Mouse (Mus musculus) heart, adult 8-10 months (tissue): ENCODE measurements around the gene Fbxo9. TPM values are rescaled to one million over a fixed set of nuclear protein-coding genes. Genes with fewer than 3 reads are reported as not detected.
"Not testable (repeated sequence)": the region's sequence is repeated elsewhere in the genome, so short reads cannot be mapped to it uniquely, and the experiment has no call there.

Source experiments
- DNase-seq: peaks from one replicate; pipeline ENCODE4 v3.0.0; 2022; ENCODE audit warnings: low spot score
- total RNA-seq, 4 experiments: library from RNA; stranded (reverse); gene quantifications; 2 replicates each; pipeline ENCODE4 v1.2.4; 2022

The Fbxo9 gene
- total RNA-seq: 10 to 100 TPM; 30.9 to 50.6 (median 45.5) TPM

DNA sequence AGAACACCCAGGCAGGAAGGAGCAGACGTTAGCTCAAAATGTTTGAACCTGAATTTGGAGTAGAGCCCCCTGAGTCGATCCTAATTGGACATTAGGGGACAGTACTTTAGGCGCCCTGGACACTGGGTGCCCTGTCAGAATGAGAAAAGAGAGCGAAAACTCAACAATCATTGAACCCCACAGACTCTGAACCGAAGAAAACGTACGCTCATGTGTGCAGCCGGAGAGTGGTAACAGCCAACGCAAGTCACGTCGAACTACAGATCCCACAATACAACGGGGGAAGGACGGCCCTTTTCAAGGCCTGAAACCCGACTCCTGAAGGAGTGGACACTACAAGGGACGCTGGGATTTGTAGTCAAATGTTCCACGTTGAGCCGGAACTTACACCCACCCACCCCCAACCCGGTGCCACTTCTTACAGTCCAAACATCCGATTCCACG lies at the start of gene Fbxo9, which contains the start of gene Ick:
Gene Fbxo9 (minus strand): TSS at position 270 of the 444 bp plus-strand sequence.
Gene Ick (plus strand): TSS at position 397 of the 444 bp plus-strand sequence.
- DNase-seq: peak; percentile 94

DNA sequence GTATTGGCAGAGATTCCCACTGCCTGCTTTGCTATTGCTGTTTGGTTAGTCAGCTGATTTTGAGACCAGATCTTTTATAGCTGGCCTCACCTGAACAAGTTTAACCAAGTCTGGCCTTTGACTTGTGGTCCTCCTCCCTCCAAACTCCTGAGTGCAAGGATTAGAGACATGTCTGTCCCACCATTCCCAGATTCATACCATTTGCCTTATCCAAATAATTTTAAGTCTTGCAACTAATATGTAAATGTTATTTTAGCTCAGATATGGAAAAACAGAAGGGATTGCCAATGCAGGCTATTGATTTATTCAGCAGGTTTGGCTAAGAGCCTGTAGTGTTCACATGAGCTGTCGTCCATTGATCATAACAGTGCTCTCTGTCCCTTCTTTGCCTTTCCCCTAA lies 48.4 kb upstream of the Fbxo9 start:
- no peak for DNase-seq

DNA sequence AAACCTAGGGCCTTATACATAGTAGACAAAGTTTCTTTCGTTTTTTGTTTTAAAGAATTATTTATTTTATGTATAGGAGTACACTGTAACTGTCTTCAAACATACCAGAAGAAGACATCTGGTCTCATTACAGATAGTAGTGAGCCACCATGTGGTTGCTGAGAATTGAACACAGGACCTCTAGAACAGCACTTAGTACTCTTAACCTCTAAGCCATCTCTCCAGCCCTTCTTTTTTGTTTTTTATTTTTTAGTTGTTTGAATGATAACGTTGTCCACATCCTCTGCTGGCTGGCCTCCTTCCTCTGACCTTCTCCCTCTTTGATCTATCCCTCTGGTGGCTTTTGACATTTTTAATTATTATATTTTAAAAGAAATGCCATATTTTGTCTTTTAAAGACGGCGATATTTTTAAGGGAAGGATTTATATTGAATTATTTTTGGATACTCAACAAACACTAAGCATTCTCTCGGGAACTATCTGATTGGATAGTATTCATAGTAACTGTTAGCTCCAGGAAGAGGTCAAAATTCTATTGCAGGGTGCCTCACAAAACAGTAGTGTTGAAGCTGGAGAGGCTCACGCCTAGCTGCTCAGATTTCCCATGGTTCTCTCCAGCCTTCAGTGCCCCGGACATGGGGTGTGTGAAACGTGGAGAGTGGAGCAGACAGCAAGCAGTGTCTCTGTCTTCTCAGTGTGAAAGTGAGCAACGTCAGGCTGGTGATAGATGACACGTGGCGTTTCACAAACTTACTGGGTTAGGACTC lies 45.5 kb upstream of the Fbxo9 start:
- DNase-seq: peak; percentile 9

DNA sequence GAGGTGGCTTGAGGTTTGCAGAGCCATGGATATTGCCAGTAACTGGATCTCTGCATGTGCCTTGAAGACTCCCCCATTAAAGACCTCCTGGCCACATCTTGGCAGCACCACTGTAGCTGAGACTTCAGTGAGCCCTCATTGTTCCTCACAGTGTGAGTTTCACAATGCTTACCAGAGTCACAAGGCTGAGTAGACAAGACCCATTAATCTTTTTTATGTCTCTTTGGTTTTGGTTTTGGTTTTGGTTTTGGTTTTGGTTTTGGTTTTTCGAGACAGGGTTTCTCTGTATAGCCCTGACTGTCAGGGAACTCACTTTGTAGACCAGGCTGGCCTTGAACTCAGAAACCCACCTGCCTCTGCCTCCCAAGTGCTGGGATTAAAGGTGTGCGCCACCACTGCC lies 40.9 kb upstream of the Fbxo9 start:
- DNase-seq: not testable (repeated sequence)

DNA sequence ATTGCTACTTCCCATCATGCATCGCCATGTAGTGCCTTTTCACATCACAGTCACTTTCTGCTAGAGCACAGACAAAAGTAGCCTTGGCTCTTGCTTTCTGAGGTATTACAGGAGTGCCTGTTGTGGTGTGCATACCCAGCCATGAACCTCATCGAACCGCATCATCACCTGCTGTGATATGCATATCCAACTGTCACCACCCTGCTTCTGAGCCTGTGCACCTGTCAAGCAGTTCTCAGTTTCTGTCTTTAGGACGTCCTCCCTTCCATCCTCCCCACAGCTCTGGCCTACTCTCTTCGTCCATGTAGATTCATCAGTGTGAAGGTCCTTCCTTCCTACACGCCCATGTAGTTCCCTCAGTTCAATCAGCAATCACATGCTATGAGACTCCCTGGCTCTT lies 39.3 kb upstream of the Fbxo9 start:
- DNase-seq: no peak

DNA sequence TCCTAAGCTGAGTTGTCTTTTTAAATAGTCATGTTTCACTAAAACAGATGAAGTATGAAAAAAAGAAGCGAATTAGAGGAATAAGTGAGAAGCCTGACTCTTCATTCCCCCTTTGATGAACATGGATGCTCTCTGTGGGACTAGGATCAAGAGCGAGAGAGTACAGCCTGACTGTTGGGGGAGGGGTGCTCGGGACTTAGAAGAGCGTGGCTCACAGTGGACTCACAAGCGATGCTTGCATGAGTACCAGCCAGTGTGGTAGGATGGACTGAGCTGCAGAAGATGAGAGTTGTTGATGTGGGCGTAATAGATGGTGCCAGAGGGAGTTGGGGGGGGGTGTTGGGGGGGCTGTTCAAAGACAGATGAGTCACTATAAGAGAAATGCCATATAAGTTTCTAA lies 37.8 kb upstream of the Fbxo9 start:
- DNase-seq: no peak

DNA sequence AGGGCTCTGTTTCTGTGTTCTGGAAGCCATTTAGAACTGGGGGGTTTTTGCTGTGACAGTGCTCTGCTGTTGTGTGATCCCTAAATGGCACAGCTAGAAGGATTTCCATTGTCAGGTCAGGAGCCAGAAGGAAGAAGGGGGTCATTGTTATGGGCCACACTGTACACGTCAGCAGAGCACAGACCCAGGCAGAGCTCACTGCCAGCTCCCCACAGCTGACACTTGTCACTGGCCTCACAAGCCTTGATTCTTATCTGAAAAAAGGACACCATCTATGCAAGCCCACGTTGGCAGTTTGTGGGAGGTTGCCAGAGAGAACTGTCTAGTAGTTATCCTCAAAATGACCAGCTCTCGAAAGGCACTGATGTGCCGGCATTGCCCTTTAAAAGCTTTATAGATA lies 37.2 kb upstream of the Fbxo9 start:
- no peak for DNase-seq

DNA sequence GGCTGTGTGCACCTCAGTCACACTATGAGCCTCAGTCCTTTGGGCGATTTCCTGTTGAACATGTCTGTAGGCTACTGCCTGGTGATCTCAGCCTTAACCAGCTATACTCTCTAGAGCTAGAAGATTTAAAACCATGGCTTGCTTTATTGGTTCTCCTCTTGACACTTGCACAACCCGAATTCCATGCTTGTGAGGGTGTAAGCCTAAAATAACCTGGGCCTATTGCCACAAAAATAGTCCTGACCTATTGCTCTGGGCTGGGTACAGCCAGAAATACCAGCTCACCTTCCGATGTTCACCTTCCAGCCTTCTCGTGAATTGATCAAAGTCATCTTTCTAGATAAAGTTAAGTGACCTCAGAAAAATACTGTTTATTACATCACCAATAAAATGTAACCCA lies 30.6 kb upstream of the Fbxo9 start:
- peak; percentile 56 for DNase-seq

DNA sequence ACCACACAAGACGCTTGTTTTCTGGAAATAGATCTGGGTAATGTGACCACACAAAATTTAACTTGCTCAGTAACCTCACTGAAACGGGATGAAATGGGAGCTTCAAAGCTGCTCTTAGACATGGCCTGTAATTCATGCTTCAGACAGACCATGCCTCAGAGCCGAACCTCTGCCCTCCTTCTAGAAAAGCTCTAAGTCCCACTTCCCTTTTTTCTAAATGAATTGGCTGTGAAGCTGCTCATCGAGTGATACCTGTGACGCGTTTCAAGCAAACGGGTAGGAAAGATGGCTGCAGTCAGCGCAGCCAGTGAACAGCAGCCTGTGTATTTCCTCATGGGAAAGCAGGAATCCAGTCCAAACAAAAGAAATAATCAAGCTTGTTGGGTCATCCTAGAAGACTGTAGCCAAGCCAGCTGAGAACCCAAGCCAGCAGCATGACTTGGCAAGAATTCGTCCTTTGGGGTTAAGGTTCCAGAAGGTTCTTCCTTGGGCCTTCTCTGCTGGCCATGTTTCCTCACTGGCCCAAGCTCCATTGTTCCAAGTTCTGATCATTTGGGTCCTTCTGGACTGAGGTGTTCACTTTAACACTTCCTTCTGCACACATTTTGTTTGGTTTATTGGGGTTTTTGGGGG lies 29.3 kb upstream of the Fbxo9 start:
- DNase-seq: peak; percentile 55

DNA sequence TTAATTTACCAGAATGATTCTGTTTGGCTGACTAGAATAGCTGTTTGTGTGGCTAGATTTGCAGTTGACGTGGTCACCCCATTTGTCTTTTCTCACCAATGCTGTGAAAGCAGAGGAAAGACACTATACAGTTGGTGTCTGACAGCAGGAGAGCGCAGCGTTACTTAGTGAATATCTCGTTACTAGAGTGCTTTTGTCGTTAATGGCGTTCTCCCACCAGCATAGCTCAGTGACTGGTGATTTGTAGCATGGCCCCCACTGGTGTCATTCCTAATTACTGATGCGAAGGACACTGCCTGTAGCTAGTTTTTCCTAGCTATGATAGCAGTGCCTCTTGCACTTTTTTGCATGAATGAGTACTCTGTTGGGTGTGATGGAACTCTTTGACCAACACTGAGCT lies 26.8 kb upstream of the Fbxo9 start:
- no peak for DNase-seq

DNA sequence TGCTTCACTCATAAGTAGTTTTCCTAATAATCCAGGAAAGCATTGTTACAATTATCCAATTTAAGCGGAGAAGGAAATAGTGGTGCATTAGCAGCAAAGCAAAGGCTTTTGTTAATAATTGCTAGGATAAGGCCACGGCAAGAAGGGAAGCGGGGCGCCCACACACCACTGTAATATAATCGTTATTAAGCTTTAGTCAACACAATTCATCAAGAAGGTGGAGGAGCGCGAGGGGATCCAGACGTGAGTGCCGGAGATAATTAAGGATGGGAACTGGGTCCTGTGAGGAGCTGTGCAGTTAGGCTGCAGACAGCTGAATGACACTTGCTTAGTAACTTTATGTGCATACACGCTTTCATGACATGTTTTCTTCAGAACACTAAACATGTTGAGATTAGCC lies 17.8 kb upstream of the Fbxo9 start:
- no peak for DNase-seq

DNA sequence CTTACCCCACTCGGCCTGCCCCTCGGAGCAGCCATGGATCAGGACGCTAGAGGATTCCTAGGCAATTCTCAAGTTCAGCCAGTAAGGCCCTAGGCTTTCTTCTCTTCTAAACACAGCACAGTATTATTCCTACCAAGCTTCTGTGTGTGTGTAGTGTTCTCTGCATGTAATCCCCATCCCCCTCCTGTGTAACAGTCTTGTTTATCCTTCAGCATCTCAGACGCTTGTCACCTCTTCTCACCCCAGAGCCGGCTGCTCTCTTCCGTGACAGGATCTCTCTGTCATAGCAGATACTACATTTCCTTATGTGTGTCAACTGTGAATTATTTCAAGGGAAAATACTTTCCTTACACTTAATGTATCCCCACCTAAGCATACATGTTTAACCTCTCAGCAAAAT lies 17.1 kb upstream of the Fbxo9 start:
- no peak for DNase-seq

DNA sequence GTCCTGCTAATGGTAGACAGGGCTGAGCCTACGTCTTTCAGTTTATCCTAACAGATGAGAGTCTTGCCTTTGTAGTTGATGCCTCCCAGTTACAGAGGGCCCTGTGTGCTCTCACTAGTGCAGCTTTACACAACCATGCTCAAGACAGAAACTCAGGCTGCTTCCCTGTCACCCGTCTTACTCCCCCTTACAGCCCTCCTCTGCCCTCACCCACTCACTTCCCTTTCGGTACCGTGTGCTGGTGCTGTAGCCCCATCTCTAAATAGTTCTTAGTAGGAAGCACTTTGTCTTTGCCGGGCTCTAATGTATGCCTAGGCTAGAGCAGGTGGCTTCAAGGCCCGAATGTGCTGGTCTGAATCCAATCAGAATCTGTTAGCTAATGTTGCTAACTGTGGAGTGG lies 15.4 kb upstream of the Fbxo9 start:
- DNase-seq: no peak

DNA sequence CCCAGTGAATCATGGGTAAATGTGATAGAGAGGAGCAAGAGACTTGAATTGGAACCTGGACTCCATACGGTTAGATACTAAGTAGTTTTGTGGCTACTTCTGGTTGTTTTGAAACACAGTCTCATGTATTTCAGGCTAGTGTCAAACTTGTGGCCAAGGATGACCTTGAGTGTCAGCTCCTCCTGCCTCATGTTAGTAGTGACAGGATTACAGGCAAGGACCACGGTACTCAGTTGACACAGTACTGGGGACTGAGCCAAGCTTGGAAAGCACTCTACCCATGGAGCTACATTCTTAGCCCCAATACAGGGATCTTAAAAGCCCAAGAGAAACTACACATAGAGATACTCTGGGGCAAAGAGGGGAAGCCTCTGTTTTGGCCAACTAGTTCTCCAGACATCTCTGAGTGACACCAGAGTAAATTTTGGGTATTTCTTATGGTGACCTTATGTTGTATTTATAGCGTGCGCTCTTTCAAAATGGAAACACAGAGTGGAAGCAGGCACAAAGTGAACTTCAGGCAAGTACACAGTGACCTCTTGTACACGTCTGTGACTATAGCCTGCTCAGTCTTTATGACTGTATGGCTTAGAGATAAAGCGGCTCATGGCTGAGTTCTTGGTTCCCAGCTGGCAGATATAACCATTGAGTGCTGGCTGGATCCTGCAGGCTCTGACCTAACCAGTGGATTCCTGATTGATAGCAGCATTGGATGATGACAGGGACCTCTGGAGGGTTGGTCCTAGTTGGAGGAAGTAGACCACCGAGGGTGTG lies 14.3 kb upstream of the Fbxo9 start:
- DNase-seq: no peak

DNA sequence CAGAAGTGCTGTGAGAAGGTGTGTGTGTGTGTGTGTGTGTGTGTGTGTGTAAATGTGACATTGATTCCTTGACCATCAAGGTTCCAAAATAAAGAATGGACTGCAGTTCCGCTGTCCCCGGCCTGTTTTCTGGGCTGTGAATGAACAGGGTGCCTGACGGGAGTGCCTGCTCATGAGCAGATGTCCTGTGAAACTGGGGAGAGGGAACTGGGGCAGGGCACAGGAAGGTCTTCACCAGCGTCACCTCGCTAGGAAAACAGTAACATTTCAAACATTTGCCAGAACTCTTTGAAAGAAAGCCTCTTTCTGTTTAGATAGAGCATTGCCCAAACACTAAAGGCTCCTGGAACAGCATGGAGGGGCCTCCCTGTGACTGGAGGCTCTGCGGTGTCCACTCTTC lies 13.1 kb upstream of the Fbxo9 start:
- no peak for DNase-seq

DNA sequence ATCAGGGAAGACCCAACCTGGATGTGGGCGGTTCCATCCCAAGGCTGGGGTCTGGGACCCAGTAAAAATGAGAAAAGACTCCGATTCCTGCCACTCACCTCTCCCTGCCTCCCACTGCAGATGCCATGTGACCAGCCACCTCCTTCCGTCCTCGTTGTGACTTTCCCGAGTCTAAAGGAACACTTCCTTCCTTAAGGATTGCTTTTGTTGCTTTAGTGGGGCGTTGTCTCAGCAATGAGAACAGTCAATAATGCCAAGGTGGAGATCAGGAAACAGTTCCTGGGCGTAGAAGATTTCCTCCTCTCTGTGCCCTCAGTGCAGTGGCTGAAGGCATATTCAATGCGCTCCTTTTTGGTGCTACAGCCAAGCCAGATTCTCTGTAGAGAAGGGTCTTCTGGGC lies 12.5 kb upstream of the Fbxo9 start:
- peak; percentile 49 for DNase-seq

DNA sequence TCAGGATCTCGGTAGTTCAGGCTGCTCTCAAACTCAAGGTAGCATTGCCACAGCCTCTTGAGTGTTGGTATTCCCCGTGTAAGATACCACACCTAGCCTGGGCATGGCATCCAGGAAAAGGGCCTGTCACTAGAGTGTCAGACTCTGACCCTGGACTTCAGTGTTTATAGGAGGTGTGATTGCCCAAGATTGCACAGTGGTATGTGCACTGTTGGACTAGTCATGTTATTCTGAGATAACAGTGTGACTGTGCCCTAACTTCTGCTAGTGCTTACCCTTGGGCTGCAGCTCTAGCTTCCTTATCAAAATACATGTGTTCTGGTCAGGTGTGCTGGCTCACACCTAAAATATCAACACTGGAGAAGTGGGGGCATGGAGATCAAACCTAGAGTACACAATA lies 8.8 kb upstream of the Fbxo9 start:
- DNase-seq: no peak

DNA sequence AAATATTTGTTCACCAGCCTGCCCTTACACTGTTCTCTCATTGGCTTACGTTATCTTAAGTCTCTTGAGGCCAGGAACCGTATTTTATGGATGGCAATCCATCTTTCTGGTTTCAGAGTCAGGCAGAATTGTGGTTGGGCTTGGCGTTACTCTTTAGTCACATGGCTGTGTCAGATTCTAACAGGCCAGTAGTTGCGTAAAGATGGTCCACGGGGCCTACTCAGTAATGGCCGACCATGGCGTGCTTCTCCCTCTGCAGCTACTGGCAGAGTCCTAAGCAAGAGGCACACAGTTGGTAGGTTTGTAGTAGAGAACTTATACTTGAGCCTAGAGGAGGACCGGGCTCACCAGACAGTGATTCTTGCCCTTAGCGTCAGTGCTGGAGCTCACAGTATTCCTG lies 6.9 kb upstream of the Fbxo9 start:
- no peak for DNase-seq

DNA sequence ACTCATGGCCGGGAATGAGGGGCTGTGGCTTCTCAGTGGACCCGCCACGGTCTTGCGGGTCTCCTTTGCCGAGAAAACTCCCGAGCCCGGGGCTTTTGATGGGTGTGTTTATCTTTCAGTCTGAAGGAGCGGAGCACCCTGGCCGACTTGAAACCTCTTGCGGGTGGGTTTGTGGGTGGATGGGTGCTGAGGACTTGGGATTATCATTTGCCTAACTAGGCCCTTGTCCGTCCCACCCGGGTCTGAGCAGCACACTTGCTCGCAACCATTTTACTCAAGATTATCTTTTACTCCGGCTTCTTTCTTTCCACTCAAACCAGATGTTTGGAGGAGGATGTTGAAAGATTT lies 4.6 kb upstream of the Fbxo9 start:
- DNase-seq: no peak

DNA sequence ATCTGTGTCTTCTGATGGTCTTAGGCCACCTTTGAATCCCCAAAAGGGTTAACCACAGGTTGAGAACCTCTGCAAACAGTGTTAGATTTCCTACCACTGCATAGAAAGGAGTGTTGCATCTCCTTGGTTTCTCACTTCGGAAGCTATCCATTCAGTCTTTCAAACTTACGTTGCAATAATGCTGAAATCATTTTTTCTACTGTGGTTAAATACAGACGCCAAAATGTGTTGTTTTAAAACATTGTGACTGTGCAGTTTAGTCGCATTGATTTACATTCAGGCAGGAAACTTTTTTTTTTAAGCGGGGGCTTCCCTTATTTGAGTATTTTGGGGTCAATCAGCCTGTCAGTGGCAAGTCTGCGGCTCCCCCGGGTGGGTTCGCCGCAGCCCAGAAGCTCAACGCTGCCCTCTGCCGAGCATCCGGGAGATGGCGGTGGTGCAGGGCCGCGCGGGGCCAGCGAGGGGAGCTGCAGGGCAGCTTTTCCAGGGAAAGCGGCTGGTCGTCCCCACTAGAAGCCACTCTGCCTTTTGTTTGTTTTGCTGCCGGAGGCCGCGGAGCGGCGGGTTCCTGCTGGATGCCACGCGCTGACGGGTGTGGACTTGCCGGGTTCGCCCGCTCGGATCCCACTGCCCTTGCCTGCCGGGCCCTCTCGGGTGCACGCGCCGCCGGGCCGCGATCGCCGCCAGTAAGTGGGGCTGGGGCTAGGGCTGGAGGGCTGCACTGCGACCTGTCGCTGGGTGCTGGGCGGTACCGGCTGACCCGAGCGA lies 4.1 kb upstream of the Fbxo9 start:
- DNase-seq: peak; percentile 95

DNA sequence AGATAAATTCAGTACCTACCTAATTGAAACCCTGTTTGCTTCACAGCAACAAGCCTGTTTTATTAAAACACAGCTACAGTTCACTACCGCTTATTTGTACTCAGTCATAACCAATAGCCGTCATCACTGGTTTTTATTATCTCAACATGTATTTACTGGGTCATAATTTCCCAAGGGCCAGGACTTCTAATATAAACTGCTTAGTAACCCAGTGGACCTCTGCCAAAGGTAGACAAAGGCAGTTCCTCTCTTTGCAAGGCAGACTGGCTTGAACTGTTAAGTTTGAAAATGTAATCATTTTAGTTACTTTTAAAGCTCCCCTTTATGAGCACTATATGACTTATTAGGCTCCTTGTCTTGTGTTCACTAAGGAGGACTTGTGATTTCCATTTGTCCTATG lies 2.6 kb upstream of the Fbxo9 start:
- DNase-seq: no peak

DNA sequence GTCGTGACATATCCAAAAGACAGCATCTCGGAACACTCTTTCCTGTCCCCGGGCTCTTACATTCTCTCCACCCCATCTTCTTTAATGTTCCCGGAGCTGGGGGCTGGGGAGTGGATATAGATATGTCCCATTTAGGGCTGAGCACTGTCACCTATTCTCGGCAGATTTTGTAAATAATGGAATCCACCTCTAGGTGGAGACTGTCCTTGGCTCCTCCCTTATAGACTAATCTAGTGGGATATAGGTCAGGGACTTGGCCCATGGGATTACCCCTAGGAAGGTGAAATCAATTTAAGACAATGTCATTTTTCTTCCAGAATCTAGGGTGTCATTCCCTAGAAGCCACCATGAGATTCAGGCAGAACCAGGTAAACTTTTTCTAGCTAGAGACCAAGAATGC lies 791 bp upstream of the Fbxo9 start:
- no peak for DNase-seq
